Mouse (Mus musculus): ENCODE measurements at regions not wholly inside any gene's neighbourhood (a gene's known extent, or its start where the extent isn't known, plus 50 kb on each side); places are given as distances from the start of the nearest gene placed in this dataset.

GRCm38 (mm10) chr2:178927038-178927660, 496.8 kb downstream of the Cdh26 start:
- no peak for DNase-seq (ENCODE audit: low spot score in 2 of 2)

GRCm38 (mm10) chr2:178929033-178929432, 498.7 kb downstream of the Cdh26 start:
- no peak for DNase-seq (ENCODE audit: low spot score in 2 of 2)

- no peak for DNase-seq (ENCODE audit: low spot score in 2 of 2)
Measured at GRCm38 (mm10) chr2:178930125-178930524, 499.8 kb downstream of the Cdh26 start.

- no peak for DNase-seq (ENCODE audit: low spot score in 2 of 2)
Measured at GRCm38 (mm10) chr2:178948471-178948870, 493.8 kb upstream of the Cdh4 start.

GRCm38 (mm10) chr2:178949103-178949502, 493.1 kb upstream of the Cdh4 start:
- DNase-seq (ENCODE audit: low spot score in 2 of 2): no peak

- no peak for DNase-seq (ENCODE audit: low spot score in 2 of 2)
Measured at GRCm38 (mm10) chr2:178950304-178950703, 491.9 kb upstream of the Cdh4 start.

GRCm38 (mm10) chr2:178954420-178955067, 487.7 kb upstream of the Cdh4 start:
- no peak for DNase-seq (ENCODE audit: low spot score in 2 of 2)

- DNase-seq (ENCODE audit: low spot score in 2 of 2): no peak
Measured at GRCm38 (mm10) chr2:178958829-178959228, 483.4 kb upstream of the Cdh4 start.

- DNase-seq (ENCODE audit: low spot score in 2 of 2): no peak
Measured at GRCm38 (mm10) chr2:178959603-178960002, 482.6 kb upstream of the Cdh4 start.

- DNase-seq (ENCODE audit: low spot score in 2 of 2): no peak
Measured at GRCm38 (mm10) chr2:178967584-178968365, 474.5 kb upstream of the Cdh4 start.

GRCm38 (mm10) chr2:178969732-178970131, 472.5 kb upstream of the Cdh4 start:
- DNase-seq (ENCODE audit: low spot score in 2 of 2): no peak

GRCm38 (mm10) chr2:178975366-178975765, 466.9 kb upstream of the Cdh4 start:
- no peak for DNase-seq (ENCODE audit: low spot score in 2 of 2)

- no peak for DNase-seq (ENCODE audit: low spot score in 2 of 2)
Measured at GRCm38 (mm10) chr2:178976046-178976445, 466.2 kb upstream of the Cdh4 start.

- DNase-seq (ENCODE audit: low spot score in 2 of 2): no peak
Measured at GRCm38 (mm10) chr2:178976495-178976894, 465.7 kb upstream of the Cdh4 start.

- no peak for DNase-seq (ENCODE audit: low spot score in 2 of 2)
Measured at GRCm38 (mm10) chr2:178979451-178979850, 462.8 kb upstream of the Cdh4 start.

GRCm38 (mm10) chr2:178981736-178982502, 460.3 kb upstream of the Cdh4 start:
- DNase-seq (ENCODE audit: low spot score in 2 of 2): no peak

- DNase-seq (ENCODE audit: low spot score in 2 of 2): no peak
Measured at GRCm38 (mm10) chr2:178983801-178984200, 458.4 kb upstream of the Cdh4 start.

GRCm38 (mm10) chr2:178987935-178988334, 454.3 kb upstream of the Cdh4 start:
- no peak for DNase-seq (ENCODE audit: low spot score in 2 of 2)

- DNase-seq (ENCODE audit: low spot score in 2 of 2): no peak
Measured at GRCm38 (mm10) chr2:178989291-178989690, 452.9 kb upstream of the Cdh4 start.

GRCm38 (mm10) chr2:178989784-178990183, 452.4 kb upstream of the Cdh4 start:
- DNase-seq (ENCODE audit: low spot score in 2 of 2): no peak

- no peak for DNase-seq (ENCODE audit: low spot score in 2 of 2)
Measured at GRCm38 (mm10) chr2:178990959-178991358, 451.3 kb upstream of the Cdh4 start.
